Mouse (Mus musculus): ENCODE results near the gene Ilf2. TPM values are rescaled to one million over a fixed set of nuclear protein-coding genes. Genes with fewer than 3 reads are reported as not detected.
A peak's percentile ranks its signal among the peaks of the same experiment; 100 is the strongest.

Ilf2 gene
- total and polyA plus RNA-seq, 2 experiments = 6.9 to 13.2 TPM

DNA sequence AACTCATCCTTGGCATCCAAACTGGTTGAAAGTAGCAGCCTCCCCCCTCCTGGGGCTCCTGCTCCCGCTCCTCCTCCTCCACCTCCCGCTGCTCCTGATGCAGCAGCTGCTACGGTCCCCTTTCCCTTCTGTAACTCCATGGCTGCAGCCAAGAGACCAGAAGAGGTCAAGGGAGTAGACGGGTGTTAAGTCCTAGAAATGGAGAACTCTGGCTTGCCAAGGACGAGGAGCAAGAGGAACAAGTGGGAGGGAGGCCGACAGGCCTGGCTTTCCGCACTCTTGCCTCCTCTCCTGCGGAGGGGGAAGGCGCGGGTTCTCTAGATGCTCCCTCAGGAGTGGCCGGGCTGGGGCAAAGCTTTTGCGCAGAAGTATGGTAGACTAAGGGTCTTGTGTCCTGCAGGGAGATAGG is 43.1 kb upstream of the Ilf2 start:
- TF ChIP-seq POLR2A (IDR thresholded peaks at IDR 0.05; ENCODE audit: extremely low read depth, insufficient read depth, low read length) (no peak), CTCF (IDR thresholded peaks at IDR 0.05; ENCODE audit: low read depth, low read length) (no peak)
- peaks cover 2% of the 10 kb centered on the region; the same call in 1 of the 2 replicates for H3K4me1 ChIP-seq (ENCODE audit: control insufficient read depth, insufficient read depth, low read length)

DNA sequence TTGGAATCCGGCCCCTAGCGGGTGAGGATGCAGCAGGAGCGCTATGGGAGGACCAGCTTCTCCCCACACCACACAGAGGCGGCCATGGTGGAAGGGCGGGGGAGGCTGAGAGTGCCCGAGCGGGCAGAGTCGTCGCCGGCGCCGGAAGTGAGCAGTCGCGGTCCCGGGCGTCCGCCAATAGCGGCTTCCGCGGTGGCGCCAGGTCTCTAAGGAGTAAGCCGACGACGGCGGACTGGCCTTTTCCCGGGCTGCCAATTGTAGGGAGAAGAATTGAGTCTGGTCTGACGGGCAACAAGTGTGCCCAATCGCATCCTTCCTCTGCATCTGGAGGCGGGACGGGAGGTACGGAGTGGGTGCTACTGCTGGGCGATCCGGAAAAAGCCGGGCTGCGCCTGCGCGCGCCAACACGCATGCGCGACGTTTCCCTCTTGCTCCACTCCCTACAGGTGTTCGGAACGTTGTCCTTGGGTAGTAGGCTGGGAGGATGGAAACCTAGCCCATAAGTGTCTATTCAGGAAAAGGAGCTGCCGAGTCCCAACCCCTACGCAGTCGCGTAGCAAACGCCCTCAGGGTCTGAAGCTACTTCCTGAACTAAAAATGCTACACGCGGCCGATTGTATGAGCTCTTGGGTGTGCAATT is 42.4 kb upstream of the Ilf2 start, which contains the start of gene Ints3:
Ints3 (minus strand) TSS at position 242 of the 640 bp plus-strand sequence.
- WGBS = under 1% methylated on average over 52 of the region's 52 CpGs
- Histone ChIP-seq H3K36me3 (ENCODE audit: control insufficient read depth, insufficient read depth, low read length) (no peaks in the 10 kb centered on the region), H3K27me3 (ENCODE audit: control insufficient read depth, insufficient read depth, low read length) (no peaks in the 10 kb centered on the region), H3K27ac (replicated peaks; ENCODE audit: insufficient read depth, low read depth, low read length) (peak within 1 kb of the TSS; percentile 84), H3K79me2 (ENCODE audit: control insufficient read depth, insufficient read depth, low read length) (peaks cover 4% of the 10 kb centered on the region; the same call in 1 of the 2 replicates), H3K9ac (ENCODE audit: low read depth, low read length) (peak within 1 kb of the TSS; percentile 78), H3K4me3 (ENCODE audit: insufficient read depth, low read depth, low read length) (peak within 1 kb of the TSS; percentile 76), H3K4me1 (ENCODE audit: control insufficient read depth, insufficient read depth, low read length) (peaks cover 2% of the 10 kb centered on the region; the same call in 1 of the 2 replicates)
- DNase-seq (ENCODE audit: extremely low read depth, low read depth, low spot score) = peak; percentile 99
- TF ChIP-seq POLR2A (IDR thresholded peaks at IDR 0.05; ENCODE audit: extremely low read depth, insufficient read depth, low read length) = peak; percentile 82
- TF ChIP-seq CTCF (IDR thresholded peaks at IDR 0.05; ENCODE audit: low read depth, low read length) = no peak

More for the DNA sequence above, 43.1 kb upstream of the Ilf2 start:
- DNase-seq (ENCODE audit: extremely low read depth, low read depth, low spot score) = peak; percentile 16
- Histone ChIP-seq H3K9ac (ENCODE audit: low read depth, low read length) (peak overlapping the region; percentile 78), H3K4me3 (ENCODE audit: insufficient read depth, low read depth, low read length) (peak overlapping the region; percentile 76), H3K27ac (replicated peaks; ENCODE audit: insufficient read depth, low read depth, low read length) (peak overlapping the region; percentile 84), H3K36me3 (ENCODE audit: control insufficient read depth, insufficient read depth, low read length) (no peaks in the 10 kb centered on the region), H3K27me3 (ENCODE audit: control insufficient read depth, insufficient read depth, low read length) (no peaks in the 10 kb centered on the region), H3K79me2 (ENCODE audit: control insufficient read depth, insufficient read depth, low read length) (peaks cover 4% of the 10 kb centered on the region; the same call in 1 of the 2 replicates)
- 2% methylated on average over 11 of the region's 12 CpGs for WGBS

DNA sequence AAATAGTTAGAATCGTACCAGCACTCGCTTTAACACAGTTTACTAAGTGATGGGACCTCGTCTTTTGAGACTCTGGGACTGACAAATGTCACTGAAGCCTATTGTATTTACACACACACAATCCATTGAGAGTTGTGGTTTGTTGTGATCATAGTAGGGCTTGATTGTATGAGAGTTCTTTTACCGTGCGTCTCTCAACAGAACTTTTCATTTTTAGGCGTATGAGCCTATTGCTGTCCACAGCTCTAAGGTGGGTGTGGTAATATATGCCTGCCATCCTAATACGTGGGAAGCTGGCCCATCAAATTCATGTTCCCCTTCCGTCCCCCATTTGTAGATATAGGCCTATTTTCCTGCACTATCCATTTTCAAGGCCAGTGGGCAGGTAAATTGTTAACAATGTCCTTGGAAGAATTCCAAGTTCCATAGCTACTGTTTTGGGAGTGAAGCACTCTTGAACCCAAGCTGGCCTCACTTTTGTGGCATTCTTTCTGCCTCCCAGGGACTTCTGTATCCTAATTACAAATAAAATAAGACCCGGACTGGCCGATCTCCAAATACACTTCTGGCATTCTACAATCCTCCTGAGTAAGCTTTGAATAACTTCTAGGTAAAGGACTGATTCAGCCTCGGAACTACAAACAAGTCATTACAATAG is 41.7 kb upstream of the Ilf2 start:
- Histone ChIP-seq H3K9ac (ENCODE audit: low read depth, low read length) (no peak overlapping the region), H3K27me3 (ENCODE audit: control insufficient read depth, insufficient read depth, low read length) (no peaks in the 10 kb centered on the region), H3K4me1 (ENCODE audit: control insufficient read depth, insufficient read depth, low read length) (peaks cover 2% of the 10 kb centered on the region; the same call in 1 of the 2 replicates), H3K79me2 (ENCODE audit: control insufficient read depth, insufficient read depth, low read length) (peaks cover 4% of the 10 kb centered on the region; the same call in 1 of the 2 replicates), H3K36me3 (ENCODE audit: control insufficient read depth, insufficient read depth, low read length) (no peaks in the 10 kb centered on the region), H3K27ac (replicated peaks; ENCODE audit: insufficient read depth, low read depth, low read length) (no peak overlapping the region), H3K4me3 (ENCODE audit: insufficient read depth, low read depth, low read length) (peak overlapping the region; percentile 45; the same call in 1 of the 2 replicates)
- WGBS = 50% methylated on average over 11 of the region's 11 CpGs
- no peak for DNase-seq (ENCODE audit: extremely low read depth, low read depth, low spot score)
- TF ChIP-seq CTCF (IDR thresholded peaks at IDR 0.05; ENCODE audit: low read depth, low read length) = no peak
- TF ChIP-seq POLR2A (IDR thresholded peaks at IDR 0.05; ENCODE audit: extremely low read depth, insufficient read depth, low read length) = no peak

DNA sequence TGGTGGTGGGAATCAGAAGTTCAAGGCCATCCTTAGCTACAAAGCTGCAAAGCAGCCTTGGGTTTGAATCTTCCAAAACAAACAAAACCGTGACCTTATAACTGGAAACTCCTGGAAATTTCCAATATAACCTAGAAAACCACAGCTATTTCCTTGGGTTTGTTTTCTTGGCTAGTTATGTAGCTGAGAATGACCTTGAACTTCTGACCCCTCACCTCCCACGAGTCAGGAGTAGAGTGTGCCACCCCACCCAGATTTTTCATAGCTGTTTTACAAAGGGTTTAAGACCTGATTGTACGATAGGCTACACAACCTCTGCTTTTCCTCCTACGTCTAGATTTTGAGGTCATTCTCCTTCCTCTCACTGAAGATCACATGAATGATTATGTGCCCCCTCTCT is 38.8 kb upstream of the Ilf2 start:
- Histone ChIP-seq H3K9ac (ENCODE audit: low read depth, low read length) (no peak overlapping the region), H3K4me3 (ENCODE audit: insufficient read depth, low read depth, low read length) (no peak overlapping the region), H3K27me3 (ENCODE audit: control insufficient read depth, insufficient read depth, low read length) (no peaks in the 10 kb centered on the region), H3K36me3 (ENCODE audit: control insufficient read depth, insufficient read depth, low read length) (no peaks in the 10 kb centered on the region), H3K79me2 (ENCODE audit: control insufficient read depth, insufficient read depth, low read length) (peaks cover 4% of the 10 kb centered on the region; the same call in 1 of the 2 replicates), H3K27ac (replicated peaks; ENCODE audit: insufficient read depth, low read depth, low read length) (no peak overlapping the region), H3K4me1 (ENCODE audit: control insufficient read depth, insufficient read depth, low read length) (peaks cover 2% of the 10 kb centered on the region; the same call in 1 of the 2 replicates)
- WGBS = 69% methylated on average over 4 of the region's 4 CpGs
- no peak for DNase-seq (ENCODE audit: extremely low read depth, low read depth, low spot score)
- no peak for TF ChIP-seq POLR2A (IDR thresholded peaks at IDR 0.05; ENCODE audit: extremely low read depth, insufficient read depth, low read length)
- TF ChIP-seq CTCF (IDR thresholded peaks at IDR 0.05; ENCODE audit: low read depth, low read length) = no peak

DNA sequence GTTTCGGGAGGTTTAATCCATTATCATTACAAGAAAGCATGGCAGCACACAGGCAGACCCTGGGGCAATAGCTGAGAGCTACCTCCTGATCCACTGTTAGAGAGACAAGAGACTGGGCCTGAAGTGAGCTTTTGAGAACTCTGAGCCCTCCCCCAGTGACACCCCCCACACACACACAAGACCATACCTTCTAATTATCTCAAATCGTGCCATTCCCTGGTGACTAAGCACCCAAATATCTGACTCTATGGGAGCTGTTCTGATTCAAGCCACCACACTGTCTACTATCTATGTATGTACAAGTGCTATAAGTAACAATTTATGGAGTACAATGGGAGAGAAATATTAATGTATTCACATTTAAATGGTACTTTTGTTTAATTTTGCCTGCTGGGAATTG is 35.2 kb upstream of the Ilf2 start:
- Histone ChIP-seq H3K36me3 (ENCODE audit: control insufficient read depth, insufficient read depth, low read length) (no peaks in the 10 kb centered on the region), H3K4me1 (ENCODE audit: control insufficient read depth, insufficient read depth, low read length) (no peaks in the 10 kb centered on the region), H3K4me3 (ENCODE audit: insufficient read depth, low read depth, low read length) (no peak overlapping the region), H3K27ac (replicated peaks; ENCODE audit: insufficient read depth, low read depth, low read length) (no peak overlapping the region), H3K79me2 (ENCODE audit: control insufficient read depth, insufficient read depth, low read length) (no peaks in the 10 kb centered on the region), H3K9ac (ENCODE audit: low read depth, low read length) (no peak overlapping the region), H3K27me3 (ENCODE audit: control insufficient read depth, insufficient read depth, low read length) (no peaks in the 10 kb centered on the region)
- WGBS = 91% methylated on average over 2 of the region's 2 CpGs
- no peak for DNase-seq (ENCODE audit: extremely low read depth, low read depth, low spot score)
- TF ChIP-seq POLR2A (IDR thresholded peaks at IDR 0.05; ENCODE audit: extremely low read depth, insufficient read depth, low read length) = no peak
- no peak for TF ChIP-seq CTCF (IDR thresholded peaks at IDR 0.05; ENCODE audit: low read depth, low read length)

Measured in liver, adult 2 months (tissue).